Mouse (Mus musculus): ENCODE results near the gene Phlda2.

The Phlda2 gene

DNA sequence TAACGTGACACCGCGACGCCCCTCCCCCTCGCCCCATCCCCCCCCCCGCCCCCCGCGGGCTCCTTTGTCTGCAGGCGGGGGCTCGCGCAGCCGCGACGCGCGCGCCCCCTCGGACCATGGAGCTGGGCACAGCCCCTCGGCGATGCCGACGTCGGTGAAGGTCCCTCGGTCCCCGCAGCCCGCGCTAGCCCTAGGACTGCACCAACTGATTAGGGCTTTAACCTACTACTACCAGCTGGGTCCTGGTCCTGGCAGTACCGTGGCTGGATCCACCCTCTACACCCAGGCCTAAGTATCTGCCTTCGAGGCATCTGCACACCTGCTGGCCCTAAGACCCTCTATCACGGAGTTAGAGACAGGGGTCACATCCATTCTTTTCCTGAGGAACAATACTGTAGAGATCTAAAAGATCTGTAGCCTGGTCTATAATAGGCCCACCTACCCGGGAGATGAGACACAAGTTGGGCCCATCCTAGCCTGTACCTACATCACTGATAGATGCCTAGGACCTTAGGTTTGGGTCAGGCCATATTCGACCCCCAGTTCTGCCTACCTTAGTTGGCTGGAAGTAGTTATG, 41.6 kb downstream of the Phlda2 start:
- DNase-seq = no peak

DNA sequence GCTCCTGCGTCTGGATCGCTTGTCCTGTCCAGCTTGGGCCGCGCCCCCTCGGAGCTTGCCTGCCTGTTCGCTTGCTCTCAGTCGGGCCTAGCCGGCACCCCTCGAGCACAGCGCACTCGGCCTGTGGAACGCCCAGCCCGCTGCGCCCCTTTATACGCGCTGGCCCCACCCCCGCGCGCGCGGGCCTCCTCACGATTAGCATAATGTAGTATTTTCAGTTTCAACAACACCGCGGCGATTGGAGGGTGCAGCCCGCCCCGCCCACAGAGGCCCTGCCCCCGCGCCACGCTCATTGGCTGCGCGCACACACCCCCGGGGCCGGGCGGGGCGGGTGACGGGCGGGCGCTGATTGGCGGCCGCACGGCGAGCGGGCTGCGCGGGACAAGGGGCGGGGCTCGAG, 42.1 kb downstream of the Phlda2 start, which contains the start of gene Cdkn1c:
Gene Cdkn1c (minus strand): TSS at position 177 of the 400 bp plus-strand sequence.
- peak; percentile 100 for DNase-seq

DNA sequence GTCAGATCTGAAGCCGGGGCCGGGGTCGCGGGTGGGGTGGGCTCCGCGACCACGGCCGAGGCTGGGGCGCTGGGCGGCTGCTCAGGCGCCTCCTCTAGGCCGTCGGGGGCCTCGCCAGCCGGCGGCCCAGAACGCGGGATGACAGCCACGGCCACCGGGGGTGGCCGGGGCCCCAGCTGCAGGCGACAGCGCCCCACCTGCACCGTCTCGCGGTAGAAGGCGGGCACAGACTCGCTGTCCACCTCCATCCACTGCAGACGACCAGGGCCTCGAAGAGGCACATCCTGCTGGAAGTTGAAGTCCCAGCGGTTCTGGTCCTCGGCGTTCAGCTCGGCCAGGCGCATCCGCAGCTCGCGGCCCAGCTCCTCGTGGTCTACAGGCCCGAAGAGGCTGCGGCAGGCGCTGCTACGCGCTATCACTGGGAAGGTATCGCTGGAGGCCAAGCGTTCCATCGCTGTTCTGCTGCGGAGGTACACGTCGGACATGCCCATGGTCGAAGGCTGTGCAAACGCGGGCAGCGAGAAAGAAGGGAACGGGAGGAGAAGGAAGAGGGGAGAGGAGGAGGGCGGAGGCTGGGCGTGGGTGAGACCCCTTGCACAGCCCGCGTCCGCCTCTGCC, 42.6 kb downstream of the Phlda2 start:
- DNase-seq = peak; percentile 92

DNA sequence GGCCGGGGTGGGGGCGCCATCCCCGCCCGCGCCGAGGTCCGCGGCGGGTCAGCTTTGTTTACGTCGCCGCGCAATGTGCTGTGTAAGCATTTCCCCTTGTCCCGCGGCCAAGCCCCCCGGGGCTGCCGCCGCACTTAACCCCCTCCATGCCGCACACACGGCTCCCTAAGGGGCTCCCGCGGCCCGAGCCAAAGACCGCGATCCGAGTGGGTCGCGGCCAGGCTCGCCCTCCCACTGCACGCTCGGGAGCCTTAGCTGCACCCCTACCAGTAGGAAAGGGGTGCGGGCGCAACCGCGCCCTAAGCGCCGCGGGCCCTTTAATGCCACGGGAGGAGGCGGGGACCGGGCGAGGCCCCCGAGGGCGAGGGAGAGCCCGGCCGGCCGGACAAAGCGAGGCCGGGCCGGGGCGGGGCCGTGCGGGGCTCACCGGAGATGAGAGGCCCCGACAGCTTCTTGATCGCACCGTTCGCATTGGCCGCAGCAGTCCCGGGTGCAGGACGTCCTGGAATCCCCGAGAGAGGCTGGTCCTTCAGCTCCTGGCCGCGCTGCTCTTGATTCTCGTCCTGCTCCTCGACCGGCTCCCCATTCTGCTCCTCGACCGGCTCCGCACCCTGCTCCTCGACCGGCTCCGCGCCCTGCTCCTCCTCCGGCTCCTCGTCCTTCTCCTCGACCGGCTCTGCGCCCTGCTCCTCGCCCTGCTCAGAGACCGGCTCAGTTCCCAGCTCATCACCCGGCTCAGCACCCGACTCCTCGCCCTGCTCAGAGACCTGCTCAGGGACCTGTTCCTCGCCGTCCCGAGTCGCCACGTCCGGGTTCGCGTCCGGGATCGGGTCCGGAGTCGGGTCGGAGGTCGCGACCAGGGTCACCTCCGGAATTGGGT, 43.4 kb downstream of the Phlda2 start:
- peak; percentile 98 for DNase-seq

DNA sequence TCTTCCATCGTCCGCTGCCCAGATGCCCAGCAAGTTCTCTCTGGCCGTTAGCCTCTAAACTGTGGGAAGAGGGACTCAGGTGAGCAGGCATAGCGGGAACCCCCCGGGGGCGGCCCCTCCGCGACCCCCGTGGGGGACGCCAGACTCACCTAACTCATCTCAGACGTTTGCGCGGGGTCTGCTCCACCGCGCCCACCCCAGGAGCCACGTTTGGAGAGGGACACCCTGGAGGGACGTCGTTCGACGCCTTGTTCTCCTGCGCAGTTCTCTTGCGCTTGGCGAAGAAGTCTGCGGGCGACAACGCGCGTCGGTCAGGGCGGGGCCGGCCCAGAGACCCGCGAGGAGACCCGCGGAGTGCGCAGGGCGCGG, 44.0 kb downstream of the Phlda2 start:
- DNase-seq = no peak

All from heart, adult 11 months (tissue).